Mouse (Mus musculus) skeletal muscle tissue, adult 2 months (tissue): ENCODE data around the gene Edrf1.
A peak's percentile ranks its signal among the peaks of the same experiment; 100 is the strongest.

Source experiments
- DNase-seq: peaks from one replicate; pipeline ENCODE4 v3.0.0-alpha.2; 2012; ENCODE audit warnings: low read depth, low spot score

Gene Edrf1

GRCm38 (mm10) chr7:133637361-133638305 is at the start of gene Edrf1:
Edrf1 (plus strand) TSS chr7:133637543.
- DNase-seq: peak; percentile 100

- DNase-seq: no peak
Observed at GRCm38 (mm10) chr7:133591750-133592149, 45.6 kb upstream of the Edrf1 start.

- no peak for DNase-seq
Observed at GRCm38 (mm10) chr7:133600558-133600957, 36.8 kb upstream of the Edrf1 start.

GRCm38 (mm10) chr7:133602058-133602457 is 35.3 kb upstream of the Edrf1 start, which contains the start of gene Tex36:
Tex36 (minus strand) TSS chr7:133602158.
- no peak for DNase-seq

- DNase-seq: no peak
Observed at GRCm38 (mm10) chr7:133603156-133603555, 34.2 kb upstream of the Edrf1 start.

- DNase-seq: no peak
Observed at GRCm38 (mm10) chr7:133604427-133605081, 32.8 kb upstream of the Edrf1 start.

GRCm38 (mm10) chr7:133607331-133607730 is 30.0 kb upstream of the Edrf1 start:
- no peak for DNase-seq

GRCm38 (mm10) chr7:133607883-133608575 is 29.3 kb upstream of the Edrf1 start:
- no peak for DNase-seq

- no peak for DNase-seq
Observed at GRCm38 (mm10) chr7:133608631-133609340, 28.6 kb upstream of the Edrf1 start.

- DNase-seq: no peak
Observed at GRCm38 (mm10) chr7:133609585-133609984, 27.8 kb upstream of the Edrf1 start.

GRCm38 (mm10) chr7:133612981-133613380 is 24.4 kb upstream of the Edrf1 start:
- no peak for DNase-seq

GRCm38 (mm10) chr7:133620721-133621120 is 16.6 kb upstream of the Edrf1 start:
- no peak for DNase-seq

GRCm38 (mm10) chr7:133623226-133623625 is 14.1 kb upstream of the Edrf1 start:
- DNase-seq: no peak

- no peak for DNase-seq
Observed at GRCm38 (mm10) chr7:133627184-133627936, 10.0 kb upstream of the Edrf1 start.

GRCm38 (mm10) chr7:133630821-133631220 is 6.5 kb upstream of the Edrf1 start:
- no peak for DNase-seq

- no peak for DNase-seq
Observed at GRCm38 (mm10) chr7:133632476-133632875, 4.9 kb upstream of the Edrf1 start.

- no peak for DNase-seq
Observed at GRCm38 (mm10) chr7:133634932-133635650, 2.3 kb upstream of the Edrf1 start.

- peak; percentile 85 for DNase-seq
Observed at GRCm38 (mm10) chr7:133636738-133637352, 498 bp upstream of the Edrf1 start.

- DNase-seq: no peak
Observed at GRCm38 (mm10) chr7:133638306-133638705, 963 bp downstream of the Edrf1 start.

- no peak for DNase-seq
Observed at GRCm38 (mm10) chr7:133638821-133639220, 1.5 kb downstream of the Edrf1 start.
